Mouse (Mus musculus) lung, postnatal 0 days (tissue): ENCODE data around the gene Bmp6.

Experiments
- CTCF ChIP-seq: IDR thresholded peaks from 2 replicates; pipeline ENCODE4 v1.5.1; 2016; ENCODE audit warnings: antibody characterized with exemption, mild to moderate bottlenecking
- EP300 ChIP-seq: IDR thresholded peaks from 2 replicates; pipeline ENCODE4 v1.6.1; 2016; ENCODE audit warnings: antibody characterized with exemption, mild to moderate bottlenecking, control low read depth

- TF ChIP-seq EP300 (no peak), CTCF (no peak)
Observed at GRCm38 (mm10) chr13:38515431-38515830, 170.5 kb downstream of the Bmp6 start.
